Mouse (Mus musculus) inflammation-experienced regulatory T-cells (primary cell): ENCODE results near the gene 4931417E11Rik. TPM values are rescaled to one million over a fixed set of nuclear protein-coding genes. Genes with fewer than 3 reads are reported as not detected.

Source experiments
- polyA plus RNA-seq, 2 experiments: library from polyadenylated mRNA; unstranded; fragments of 100-300 nt; shearing (Covaris generic); gene quantifications; one replicate each; pipeline ENCODE4 v1.2.1; 2017

4931417E11Rik gene
- not detected for polyA plus RNA-seq

GRCm38 (mm10) chr6:73469567-73469966 is at the start of gene 4931417E11Rik:
Gene 4931417E11Rik (minus strand): TSS chr6:73469667.

Other genes starting within 250 kb of the 4931417E11Rik start
- gene Dnah6, start 248.0 kb downstream of the 4931417E11Rik start, polyA plus RNA-seq: under 1 TPM; 0.08 to 0.48 TPM
- 100 to 1,000 TPM; 109 to 139 TPM for gene Suclg1, start 221.3 kb downstream of the 4931417E11Rik start, polyA plus RNA-seq